Mouse (Mus musculus): ENCODE data around the gene Dcaf6. TPM values are rescaled to one million over a fixed set of nuclear protein-coding genes. Genes with fewer than 3 reads are reported as not detected.

Dcaf6 gene
- polyA plus RNA-seq, 1 experiment from 2014 or later = 14.3 TPM

- peak overlapping the region; percentile 66 for H3K4me3 ChIP-seq (ENCODE audit: low read depth, low read length)
- peak; percentile 81 for DNase-seq (ENCODE audit: low spot score)
Measured at GRCm38 (mm10) chr1:165282222-165282966, 177.9 kb downstream of the Dcaf6 start.

GRCm38 (mm10) chr1:165281351-165282221 lies 178.7 kb downstream of the Dcaf6 start:
- DNase-seq (ENCODE audit: low spot score) (peak; percentile 81), ATAC-seq (replicated peaks; ENCODE audit: low FRiP score, low TSS enrichment, low read depth) (peak; percentile 84)
- WGBS = under 1% methylated on average over 38 of the region's 71 CpGs
- H3K36me3 ChIP-seq (ENCODE audit: control insufficient read depth, insufficient read depth, low read length) = no peaks in the 10 kb centered on the region
- H3K9me3 ChIP-seq (ENCODE audit: control insufficient read depth, low read length) = no peaks in the 10 kb centered on the region
- H3K4me2 ChIP-seq (ENCODE audit: low read length) = peak overlapping the region; percentile 85
- H3K9ac ChIP-seq (ENCODE audit: low read length) = peak overlapping the region; percentile 79
- H3K27me3 ChIP-seq (replicated peaks; ENCODE audit: control insufficient read depth, insufficient read depth, low read length) = no peaks in the 10 kb centered on the region
- H3K4me3 ChIP-seq (ENCODE audit: low read depth, low read length) = peak overlapping the region; percentile 66
- peaks cover 14% of the 10 kb centered on the region; the same call in 1 of the 2 replicates for H3K4me1 ChIP-seq (replicated peaks; ENCODE audit: control insufficient read depth, insufficient read depth, low read length)
- H3K27ac ChIP-seq (ENCODE audit: low read depth) = peak overlapping the region; percentile 93

More at GRCm38 (mm10) chr1:165282222-165282966, 177.9 kb downstream of the Dcaf6 start:
- WGBS = under 1% methylated on average over 33 of the region's 35 CpGs
- no peaks in the 10 kb centered on the region for H3K9me3 ChIP-seq (ENCODE audit: control insufficient read depth, low read length)
- ATAC-seq (replicated peaks; ENCODE audit: low FRiP score, low TSS enrichment, low read depth) = peak; percentile 68
- H3K9ac ChIP-seq (ENCODE audit: low read length) = peak overlapping the region; percentile 79
- H3K4me2 ChIP-seq (ENCODE audit: low read length) = peak overlapping the region; percentile 85
- no peaks in the 10 kb centered on the region for H3K36me3 ChIP-seq (ENCODE audit: control insufficient read depth, insufficient read depth, low read length)
- peaks cover 14% of the 10 kb centered on the region; the same call in 1 of the 2 replicates for H3K4me1 ChIP-seq (replicated peaks; ENCODE audit: control insufficient read depth, insufficient read depth, low read length)
- no peaks in the 10 kb centered on the region for H3K27me3 ChIP-seq (replicated peaks; ENCODE audit: control insufficient read depth, insufficient read depth, low read length)
- peak overlapping the region; percentile 93 for H3K27ac ChIP-seq (ENCODE audit: low read depth)

- H3K9ac ChIP-seq (ENCODE audit: low read length) = peak overlapping the region; percentile 79
- H3K27me3 ChIP-seq (replicated peaks; ENCODE audit: control insufficient read depth, insufficient read depth, low read length) = no peaks in the 10 kb centered on the region
- ATAC-seq (replicated peaks; ENCODE audit: low FRiP score, low TSS enrichment, low read depth) (no peak), DNase-seq (ENCODE audit: low spot score) (no peak)
- H3K36me3 ChIP-seq (ENCODE audit: control insufficient read depth, insufficient read depth, low read length) = no peaks in the 10 kb centered on the region
- peaks cover 14% of the 10 kb centered on the region; the same call in 1 of the 2 replicates for H3K4me1 ChIP-seq (replicated peaks; ENCODE audit: control insufficient read depth, insufficient read depth, low read length)
- peak overlapping the region; percentile 93 for H3K27ac ChIP-seq (ENCODE audit: low read depth)
- WGBS = 41% methylated on average over 10 of the region's 10 CpGs
- peak overlapping the region; percentile 66; the same call in 1 of the 2 replicates for H3K4me3 ChIP-seq (ENCODE audit: low read depth, low read length)
- peak overlapping the region; percentile 85 for H3K4me2 ChIP-seq (ENCODE audit: low read length)
- no peaks in the 10 kb centered on the region for H3K9me3 ChIP-seq (ENCODE audit: control insufficient read depth, low read length)
Measured at GRCm38 (mm10) chr1:165280741-165281140, 179.5 kb downstream of the Dcaf6 start.

Other genes with a start within 250 kb of the Dcaf6 start
- gene Tiprl, start 223.5 kb downstream of the Dcaf6 start, polyA plus RNA-seq (2014; fragmentation: Nextera tagmentation; extraction: Ambion mirVana) = 83.5 and 89.0 TPM in 2 replicates
- gene Gpr161, start 164.7 kb downstream of the Dcaf6 start, polyA plus RNA-seq (2014; fragmentation: Nextera tagmentation; extraction: Ambion mirVana) = 1.6 and 2.1 TPM in 2 replicates
- gene Mpc2, start 162 bp upstream of the Dcaf6 start, polyA plus RNA-seq (2014; fragmentation: Nextera tagmentation; extraction: Ambion mirVana) = 128 and 136 TPM in 2 replicates
- 0.20 TPM in 1 of 2 replicates, not detected in the other for gene Adcy10, start 24.7 kb upstream of the Dcaf6 start, polyA plus RNA-seq (2014; fragmentation: Nextera tagmentation; extraction: Ambion mirVana)
- gene Mpzl1, start 174.1 kb upstream of the Dcaf6 start, polyA plus RNA-seq (2014; fragmentation: Nextera tagmentation; extraction: Ambion mirVana) = 172 and 187 TPM in 2 replicates
- gene Rcsd1, start 249.3 kb upstream of the Dcaf6 start, polyA plus RNA-seq (2014; fragmentation: Nextera tagmentation; extraction: Ambion mirVana) = 29.1 and 31.4 TPM in 2 replicates

Data from intestine, embryonic 14.5 days (tissue).